Mouse (Mus musculus) cerebellum, adult 2 months (tissue): ENCODE data around the gene Mmachc.

Source experiments
- CTCF ChIP-seq: fragments of 200-500 bp; IDR thresholded peaks from 2 replicates; pipeline ENCODE4 v1.5.1; 2011; ENCODE audit warnings: low read depth, mild to moderate bottlenecking, control low read depth, low read length, moderate library complexity, borderline replicate concordance; ENCODE audit not compliant: insufficient read depth
- POLR2A ChIP-seq: fragments of 200-500 bp; IDR thresholded peaks from 2 replicates; pipeline ENCODE4 v1.6.1; 2011; ENCODE audit warnings: low read length, control low read depth, borderline replicate concordance; ENCODE audit not compliant: insufficient read depth

DNA sequence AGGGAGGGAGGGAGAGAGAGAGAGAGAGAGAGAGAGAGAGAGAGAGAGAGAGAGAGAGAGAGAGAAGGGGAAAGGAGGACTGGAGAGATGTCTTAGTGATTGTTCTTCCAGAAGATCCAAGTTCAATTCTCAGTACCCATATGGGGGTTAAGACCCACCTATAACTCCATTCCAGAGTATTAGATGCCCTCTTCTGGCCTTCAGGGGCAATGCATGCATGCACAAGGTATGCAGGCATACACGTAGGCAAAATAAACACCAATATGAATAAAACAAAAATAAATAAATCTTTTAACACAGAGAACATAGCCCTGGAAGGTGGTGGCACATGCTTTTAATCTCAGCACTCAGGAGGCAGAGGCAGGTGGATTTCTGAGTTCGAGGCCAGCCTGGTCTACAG is 38.9 kb downstream of the Mmachc start:
- TF ChIP-seq POLR2A (no peak), CTCF (no peak)
